Mouse (Mus musculus) heart, postnatal 0 days (tissue): ENCODE measurements at regions not wholly inside any gene's neighbourhood (a gene's known extent, or its start where the extent isn't known, plus 50 kb on each side); places are given as distances from the start of the nearest gene placed in this dataset.

ENCODE experiments used
- CTCF ChIP-seq: IDR thresholded peaks from 2 replicates; pipeline ENCODE4 v1.5.1; 2016; ENCODE audit warnings: antibody characterized with exemption, control low read depth, low read depth
- EP300 ChIP-seq: IDR thresholded peaks from 2 replicates; pipeline ENCODE4 v1.6.1; 2016; ENCODE audit warnings: antibody characterized with exemption, low read depth

GRCm38 (mm10) chr9:93306753-93307152, 764.7 kb downstream of the Plod2 start:
- TF ChIP-seq CTCF (no peak), EP300 (no peak)
